Mouse (Mus musculus) kidney, embryonic 14.5 days (tissue): Measurements from ENCODE around the gene Cacng8. TPM values are rescaled to one million over a fixed set of nuclear protein-coding genes. Genes with fewer than 3 reads are reported as not detected.

ENCODE experiments used
- ATAC-seq: fragments of 200-750 bp; cut with Nextera tagmentation; 2 replicates; pipeline ENCODE4 v1.8.0; 2017; ENCODE audit warnings: moderate number of reproducible peaks, mild to moderate bottlenecking, moderate TSS enrichment, moderate library complexity; ENCODE audit not compliant: low FRiP score, low TSS enrichment
- H3K27ac ChIP-seq: fragments of 300-500 bp; sonication (generic); 2 replicates; pipeline ENCODE4 v1.5.1; 2014; ENCODE audit warnings: low read depth, mild to moderate bottlenecking, low read length, moderate library complexity, mixed read lengths
- H3K27me3 ChIP-seq: fragments of 300-500 bp; sonication (generic); 2 replicates; pipeline ENCODE4 v1.6.1; 2014; ENCODE audit warnings: mild to moderate bottlenecking, low read length; ENCODE audit not compliant: control insufficient read depth, insufficient read depth
- H3K36me3 ChIP-seq: fragments of 300-500 bp; sonication (generic); 2 replicates; pipeline ENCODE4 v1.6.1; 2014; ENCODE audit warnings: low read length, mixed read lengths; ENCODE audit not compliant: control insufficient read depth, insufficient read depth
- H3K4me1 ChIP-seq: fragments of 300-500 bp; sonication (generic); 2 replicates; pipeline ENCODE4 v1.6.1; 2014; ENCODE audit warnings: low read length, mixed read lengths; ENCODE audit not compliant: control insufficient read depth, insufficient read depth
- H3K4me2 ChIP-seq: fragments of 300-500 bp; sonication (generic); replicated peaks from 2 replicates; pipeline ENCODE4 v1.6.1; 2014; ENCODE audit warnings: low read depth, mild to moderate bottlenecking, low read length
- H3K4me3 ChIP-seq: fragments of 300-500 bp; sonication (generic); 2 replicates; pipeline ENCODE4 v1.5.1; 2014; ENCODE audit warnings: mild to moderate bottlenecking, low read length
- H3K9ac ChIP-seq: fragments of 300-500 bp; sonication (generic); 2 replicates; pipeline ENCODE4 v1.6.1; 2014; ENCODE audit warnings: low read depth, mild to moderate bottlenecking, low read length, moderate library complexity
- H3K9me3 ChIP-seq: fragments of 300-500 bp; sonication (generic); 2 replicates; pipeline ENCODE4 v1.6.1; 2016; ENCODE audit warnings: low read length; ENCODE audit not compliant: control insufficient read depth
- WGBS: fragments of 180-500 bp; shearing (Covaris S2); extraction: QIAGEN DNeasy Blood & Tissue Kit; methylation state at CpG from one replicate; pipeline ENCODE4 v1.1.7; 2014; 5-methylcytosine and 5-hydroxymethylcytosine counted together
- polyA plus RNA-seq: library from polyadenylated mRNA; unstranded; fragments of >200 nt; fragmentation: Nextera tagmentation; extraction: Ambion mirVana; gene quantifications from 2 replicates; pipeline ENCODE4 v1.2.1, GENCODE M21; 2014

The Cacng8 gene
- polyA plus RNA-seq, 1 experiment from 2014 or later = 2.7 TPM

DNA sequence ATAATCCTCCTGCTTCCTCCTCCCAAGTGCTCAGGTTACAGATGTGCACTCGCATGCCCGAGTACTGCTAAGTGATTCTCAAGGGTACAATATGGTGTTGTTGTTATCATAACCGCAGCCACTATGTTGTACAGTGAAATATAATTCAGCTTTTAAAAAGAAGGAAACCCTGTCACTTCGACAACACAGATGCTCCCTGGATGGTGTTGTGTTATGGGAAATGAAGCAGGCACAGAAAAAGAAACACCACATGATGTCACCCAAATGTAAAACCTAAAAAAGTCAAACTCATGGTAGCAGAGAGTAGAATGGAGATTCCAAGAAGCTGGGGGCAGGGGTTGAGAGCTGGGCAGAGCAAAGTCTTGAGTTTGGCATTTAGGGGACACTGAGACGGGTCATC lies 60.2 kb downstream of the Cacng8 start:
- Histone ChIP-seq H3K4me2 (no peak overlapping the region), H3K27me3 (0 out of 2 replicates have a peak, but pooled peaks cover 5% of the 10 kb centered on the region), H3K9me3 (no peaks in the 10 kb centered on the region), H3K36me3 (no peaks in the 10 kb centered on the region), H3K4me1 (no peaks in the 10 kb centered on the region), H3K27ac (no peak overlapping the region), H3K9ac (no peak overlapping the region), H3K4me3 (no peak overlapping the region)
- WGBS = 49% methylated on average over 5 of the region's 5 CpGs
- no peak for ATAC-seq

DNA sequence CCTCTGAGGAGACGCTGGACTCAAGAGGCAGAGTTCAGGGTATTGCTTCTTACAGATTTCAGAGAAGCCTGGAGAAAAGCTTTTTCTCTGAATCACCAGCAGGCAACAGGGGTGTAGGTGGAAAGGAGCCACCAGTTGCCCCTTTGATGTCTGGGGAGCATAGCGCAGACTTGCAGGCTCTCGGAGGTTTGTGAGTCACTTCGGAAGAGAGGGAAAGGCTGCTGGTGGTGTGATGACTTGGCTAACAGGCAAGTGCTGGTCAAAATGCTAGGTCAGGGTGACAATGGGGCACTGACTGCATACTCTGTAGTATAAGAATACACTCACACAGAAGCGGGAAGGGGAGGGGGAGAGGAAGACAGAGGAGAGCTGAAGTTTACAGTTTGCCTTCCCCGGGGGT lies 60.7 kb downstream of the Cacng8 start:
- Histone ChIP-seq H3K9ac (no peak overlapping the region), H3K4me1 (no peaks in the 10 kb centered on the region), H3K4me2 (no peak overlapping the region), H3K4me3 (no peak overlapping the region), H3K27ac (no peak overlapping the region), H3K9me3 (no peaks in the 10 kb centered on the region), H3K27me3 (0 out of 2 replicates have a peak, but pooled peaks cover 5% of the 10 kb centered on the region), H3K36me3 (no peaks in the 10 kb centered on the region)
- ATAC-seq = no peak
- WGBS = 25% methylated on average over 6 of the region's 6 CpGs

DNA sequence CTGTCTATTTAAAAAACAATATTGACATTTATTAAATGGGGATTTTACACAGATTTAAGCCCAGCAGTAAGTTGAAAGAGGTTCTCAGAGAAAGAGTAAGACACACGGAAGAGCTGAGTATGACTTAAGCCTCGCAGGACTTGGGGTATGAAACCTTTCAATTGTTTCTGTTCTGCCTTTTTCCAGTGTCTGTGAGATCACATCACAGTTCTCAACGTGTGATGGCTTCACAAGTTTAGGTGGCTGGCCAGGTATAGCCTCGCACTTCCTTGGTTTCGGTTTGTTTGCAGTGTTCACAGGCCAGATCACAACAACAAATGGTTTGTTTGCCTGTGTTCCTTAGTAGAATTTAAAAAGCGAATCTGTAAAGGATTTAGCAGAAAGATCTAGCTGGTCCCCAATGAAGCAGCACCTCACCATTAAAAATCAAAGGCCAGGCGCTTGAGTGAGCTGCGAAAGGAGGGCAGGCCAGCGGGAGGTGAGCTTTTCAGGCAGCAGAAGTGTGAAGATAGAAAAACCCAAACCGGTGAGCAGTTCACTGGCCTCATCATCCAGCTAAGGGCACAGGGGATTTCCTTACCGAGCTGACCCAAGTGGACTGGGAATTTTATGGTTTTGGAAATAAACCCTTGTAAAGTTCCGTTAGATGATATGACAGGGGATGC lies 62.5 kb downstream of the Cacng8 start:
- H3K27me3 ChIP-seq = 0 out of 2 replicates have a peak, but pooled peaks cover 5% of the 10 kb centered on the region
- no peak for ATAC-seq
- 53% methylated on average over 12 of the region's 12 CpGs for WGBS
- no peak overlapping the region for H3K27ac ChIP-seq
- no peak overlapping the region for H3K9ac ChIP-seq
- no peaks in the 10 kb centered on the region for H3K9me3 ChIP-seq
- no peaks in the 10 kb centered on the region for H3K4me1 ChIP-seq
- no peak overlapping the region for H3K4me2 ChIP-seq
- H3K4me3 ChIP-seq = no peak overlapping the region
- no peaks in the 10 kb centered on the region for H3K36me3 ChIP-seq

DNA sequence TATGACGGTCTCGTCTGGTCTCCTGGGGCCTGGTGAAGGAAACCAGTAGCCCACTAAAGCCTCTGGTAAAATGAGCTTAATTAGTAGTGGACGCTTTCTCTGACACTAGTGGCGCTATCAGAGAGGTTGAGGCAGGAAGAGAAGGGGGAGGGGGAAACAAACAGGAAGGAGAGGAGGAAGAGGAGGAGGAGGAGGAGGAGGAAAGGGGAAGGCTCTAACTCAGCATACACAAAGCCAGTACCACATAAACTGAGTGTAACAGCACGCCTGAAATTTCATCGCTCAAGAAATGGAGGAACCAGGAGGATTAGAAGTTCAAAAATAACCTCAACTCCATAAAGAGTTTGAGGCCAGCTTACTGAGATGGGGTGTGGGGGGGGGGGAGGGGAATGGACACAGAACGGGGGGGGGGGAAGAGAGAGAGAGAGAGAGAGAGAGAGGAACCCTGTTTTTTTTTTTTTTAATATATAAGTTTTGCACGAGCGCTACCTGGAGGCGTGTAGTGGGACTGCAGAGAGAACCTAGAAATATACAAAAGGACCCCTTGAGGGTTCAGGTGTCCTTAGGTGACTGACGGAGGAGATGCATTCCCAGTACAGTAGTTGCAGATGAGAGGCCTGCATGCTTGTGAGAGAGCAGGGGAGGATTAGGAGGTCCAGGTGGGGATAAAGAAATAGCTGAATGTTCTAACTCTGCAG lies 63.2 kb downstream of the Cacng8 start:
- no peak for ATAC-seq
- Histone ChIP-seq H3K4me1 (no peaks in the 10 kb centered on the region), H3K36me3 (no peaks in the 10 kb centered on the region), H3K4me3 (no peak overlapping the region), H3K9me3 (no peaks in the 10 kb centered on the region), H3K4me2 (no peak overlapping the region), H3K9ac (no peak overlapping the region), H3K27ac (no peak overlapping the region), H3K27me3 (0 out of 2 replicates have a peak, but pooled peaks cover 5% of the 10 kb centered on the region)
- WGBS = 51% methylated on average over 10 of the region's 11 CpGs

DNA sequence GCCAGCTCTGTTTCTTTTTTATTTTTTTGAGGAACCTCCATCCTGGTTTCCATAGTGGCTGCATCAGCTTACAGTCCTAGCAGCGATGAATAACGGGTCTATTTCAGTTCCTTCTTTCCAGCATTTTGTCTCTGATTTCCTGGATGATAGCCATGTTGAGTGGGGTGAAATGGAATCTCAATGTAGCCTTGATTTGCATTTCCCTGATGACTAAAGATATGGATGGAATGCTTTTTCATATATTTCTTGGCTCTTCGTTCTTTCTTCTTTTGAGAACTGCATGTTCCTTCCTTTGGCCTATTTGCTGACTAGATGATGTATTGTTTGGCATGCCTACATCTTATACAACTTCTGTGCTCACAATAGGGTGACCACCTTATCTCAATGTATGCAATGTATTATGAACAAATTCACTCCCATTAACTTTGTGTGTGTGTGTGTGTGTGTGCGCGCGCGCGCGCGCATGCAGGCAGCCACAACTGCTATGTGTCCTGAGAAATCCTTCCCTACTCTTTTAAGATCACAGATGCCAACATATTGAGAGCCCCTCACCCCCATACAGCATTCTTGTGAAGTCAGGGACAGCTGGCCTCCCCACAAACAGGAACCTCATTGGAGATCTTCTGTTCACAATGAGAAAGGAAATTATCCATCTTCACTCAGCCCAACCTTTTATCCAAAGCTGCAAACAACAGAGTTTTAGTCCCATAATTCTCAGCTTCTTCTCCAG lies 66.8 kb downstream of the Cacng8 start:
- 94% methylated on average over 10 of the region's 10 CpGs for WGBS
- Histone ChIP-seq H3K27me3 (no peaks in the 10 kb centered on the region), H3K36me3 (no peaks in the 10 kb centered on the region), H3K4me2 (no peak overlapping the region), H3K9me3 (no peaks in the 10 kb centered on the region), H3K4me1 (no peaks in the 10 kb centered on the region), H3K9ac (no peak overlapping the region), H3K27ac (no peak overlapping the region), H3K4me3 (no peak overlapping the region)
- no peak for ATAC-seq

DNA sequence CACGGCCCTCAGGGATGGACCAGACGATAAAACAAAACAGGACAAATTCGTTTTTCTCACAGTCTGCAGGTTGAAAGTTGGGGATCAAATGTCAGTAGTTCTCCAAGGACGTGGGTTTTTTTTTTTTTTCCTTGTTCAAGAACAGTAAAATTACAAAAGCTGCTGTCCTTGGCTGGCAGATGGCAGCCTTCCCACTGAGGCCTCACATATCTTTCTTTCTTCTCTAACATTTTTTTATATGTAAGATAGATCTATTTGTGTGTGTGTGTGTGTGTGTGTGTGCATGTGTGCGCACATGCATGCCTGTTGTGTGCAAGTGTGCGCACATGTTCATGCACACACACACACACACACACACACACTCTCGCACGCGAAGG lies 67.3 kb downstream of the Cacng8 start:
- Histone ChIP-seq H3K4me1 (no peaks in the 10 kb centered on the region), H3K4me2 (no peak overlapping the region), H3K36me3 (no peaks in the 10 kb centered on the region), H3K27me3 (no peaks in the 10 kb centered on the region), H3K4me3 (no peak overlapping the region), H3K27ac (no peak overlapping the region), H3K9ac (no peak overlapping the region), H3K9me3 (no peaks in the 10 kb centered on the region)
- ATAC-seq = no peak
- WGBS = 70% methylated on average over 9 of the region's 9 CpGs

DNA sequence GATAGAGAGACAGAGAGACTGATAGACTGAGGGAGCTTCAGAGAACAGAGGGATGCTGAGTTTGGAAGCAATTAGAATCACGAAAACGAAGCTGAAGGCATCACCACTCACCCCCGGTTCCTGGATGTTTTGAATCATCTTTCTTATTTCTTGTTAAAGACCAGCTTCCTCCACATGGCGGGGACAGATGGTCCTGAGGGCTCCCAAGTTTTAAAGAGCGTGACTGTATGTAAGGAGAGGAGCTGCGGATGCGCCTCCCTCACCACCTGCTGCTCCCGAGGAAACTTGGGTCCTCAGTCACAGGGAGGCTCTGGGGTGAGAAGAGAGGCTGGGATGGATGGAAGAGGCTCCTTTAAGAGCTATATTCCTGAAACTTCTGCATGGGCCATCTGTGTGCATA lies 69.8 kb downstream of the Cacng8 start:
- Histone ChIP-seq H3K9ac (no peak overlapping the region), H3K27me3 (no peaks in the 10 kb centered on the region), H3K9me3 (no peaks in the 10 kb centered on the region), H3K4me1 (no peaks in the 10 kb centered on the region), H3K27ac (no peak overlapping the region), H3K4me3 (no peak overlapping the region), H3K36me3 (no peaks in the 10 kb centered on the region), H3K4me2 (no peak overlapping the region)
- WGBS = 87% methylated on average over 8 of the region's 8 CpGs
- no peak for ATAC-seq

DNA sequence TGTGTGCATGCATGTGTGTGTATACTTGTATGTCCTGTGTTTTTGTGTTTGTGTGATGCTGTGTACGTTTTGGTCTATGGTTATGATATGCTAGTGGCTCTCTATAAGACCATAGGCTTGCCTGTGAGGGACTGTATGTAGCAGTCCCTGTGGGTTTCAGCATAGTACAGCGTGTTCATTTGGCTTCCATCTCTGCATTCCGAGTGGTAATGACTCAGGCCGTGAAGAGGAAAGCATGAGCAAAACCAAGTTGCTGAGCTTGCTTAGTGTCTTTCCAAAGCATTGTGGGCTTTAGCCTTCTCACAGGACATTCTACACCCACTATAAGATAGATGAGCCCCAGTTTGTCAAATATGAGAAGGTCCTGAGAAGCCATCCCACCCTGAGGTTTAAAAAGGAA lies 72.8 kb downstream of the Cacng8 start:
- 86% methylated on average over 4 of the region's 4 CpGs for WGBS
- Histone ChIP-seq H3K27me3 (no peaks in the 10 kb centered on the region), H3K36me3 (no peaks in the 10 kb centered on the region)

More for the DNA sequence above, 72.8 kb downstream of the Cacng8 start:
- Histone ChIP-seq H3K9ac (no peak overlapping the region), H3K4me2 (no peak overlapping the region), H3K4me1 (no peaks in the 10 kb centered on the region), H3K4me3 (no peak overlapping the region), H3K27ac (no peak overlapping the region), H3K9me3 (no peaks in the 10 kb centered on the region)
- no peak for ATAC-seq
